Mouse (Mus musculus) embryonic stem cell, embryonic (primary cell): ENCODE measurements around the gene Ptpn5.

ENCODE experiments used
- CTCF ChIA-PET, 4 experiments: fragments of 300-600 bp in 2 of 4; fragments of 350-600 bp in 2 of 4; sonication (Branson Sonifier 250); formaldehyde crosslinking; loops; one replicate each; lab custom pipeline; 2022; ENCODE audit warnings: inconsistent platforms in 2 of 4; lab: Charles Lee
- POLR2A ChIA-PET, 4 experiments: fragments of 300-600 bp in 2 of 4; fragments of 350-600 bp in 2 of 4; sonication (Branson Sonifier 250); formaldehyde crosslinking; loops; one replicate each; lab custom pipeline; 2022; ENCODE audit warnings: antibody characterized with exemption in 4 of 4, inconsistent platforms in 1 of 4; lab: Charles Lee

Gene Ptpn5

GRCm38 (mm10) chr7:47131258-47131657, 2.2 kb downstream of the Ptpn5 start:
- POLR2A ChIA-PET: interaction anchor here in 2 of 4 experiments (0.8 to 1.7 kb wide), 4 partner anchors 9 to 124 kb away, joined by 3 to 5 read pairs (median 4); partner anchors contain the start of gene Spty2d1 (in 1 of the 2)
- CTCF ChIA-PET: interaction anchor here (0.7 to 2.5 kb wide), 6 partner anchors 15 to 1032 kb away, joined by 3 to 8 read pairs (median 4); no protein-coding TSS in a partner anchor

GRCm38 (mm10) chr7:47122026-47122425, 11.5 kb downstream of the Ptpn5 start:
- ChIA-PET CTCF (no interaction called here), POLR2A (interaction anchor here in 1 of 4 experiments (0.6 to 2.3 kb wide), 2 partner anchors 10 to 122 kb away, joined by 3 to 5 read pairs; no protein-coding TSS in a partner anchor)

DNA sequence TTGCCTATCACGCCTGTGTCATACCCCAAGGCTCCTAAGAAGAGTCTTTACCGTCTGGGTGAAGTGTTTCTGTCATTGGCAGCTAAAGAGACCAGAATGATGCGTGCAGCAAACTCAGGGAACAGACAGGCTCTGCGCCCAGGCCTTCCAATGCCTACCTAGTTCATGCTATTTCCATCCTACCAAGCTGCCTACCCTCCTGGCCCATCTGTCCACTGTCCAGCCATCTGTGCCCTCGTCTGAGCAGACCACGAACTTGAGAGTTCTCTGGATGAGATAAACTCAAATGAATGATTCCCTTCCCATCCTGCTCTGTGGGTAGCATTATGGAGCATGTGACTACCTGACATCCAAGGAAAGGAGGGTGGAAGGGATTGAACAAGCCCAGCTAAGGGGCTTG, 16.8 kb downstream of the Ptpn5 start:
- CTCF ChIA-PET: interaction anchor here in 1 of 4 experiments (0.6 kb wide), 1 partner anchor 88 kb away, joined by 3 read pairs; no protein-coding TSS in a partner anchor
- POLR2A ChIA-PET: no interaction called here

DNA sequence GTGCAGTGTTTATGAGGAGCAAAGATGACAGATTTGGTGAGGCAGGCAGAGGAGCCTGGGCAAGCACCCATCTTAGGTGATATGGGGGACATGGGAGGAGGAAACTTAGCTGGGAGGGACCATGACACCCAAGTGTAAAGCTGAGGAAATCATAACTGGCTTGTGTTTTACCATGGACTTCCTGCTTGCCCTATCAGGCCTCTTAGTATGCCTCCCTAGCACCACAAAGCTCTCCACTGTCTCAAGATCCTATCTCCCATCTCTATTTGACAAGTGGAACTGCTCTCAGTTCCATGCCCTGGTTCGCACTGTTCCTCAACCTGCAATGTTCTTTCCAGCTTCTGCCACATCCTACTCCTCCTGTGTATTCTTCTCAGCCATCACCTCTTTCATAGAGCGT, 18.0 kb downstream of the Ptpn5 start:
- POLR2A ChIA-PET: no interaction called here
- CTCF ChIA-PET: interaction anchor here in 1 of 4 experiments (1.2 kb wide), 1 partner anchor 38 kb away, joined by 3 read pairs; no protein-coding TSS in a partner anchor

GRCm38 (mm10) chr7:47113383-47113782, 20.1 kb downstream of the Ptpn5 start:
- ChIA-PET POLR2A (no interaction called here), CTCF (no interaction called here)

DNA sequence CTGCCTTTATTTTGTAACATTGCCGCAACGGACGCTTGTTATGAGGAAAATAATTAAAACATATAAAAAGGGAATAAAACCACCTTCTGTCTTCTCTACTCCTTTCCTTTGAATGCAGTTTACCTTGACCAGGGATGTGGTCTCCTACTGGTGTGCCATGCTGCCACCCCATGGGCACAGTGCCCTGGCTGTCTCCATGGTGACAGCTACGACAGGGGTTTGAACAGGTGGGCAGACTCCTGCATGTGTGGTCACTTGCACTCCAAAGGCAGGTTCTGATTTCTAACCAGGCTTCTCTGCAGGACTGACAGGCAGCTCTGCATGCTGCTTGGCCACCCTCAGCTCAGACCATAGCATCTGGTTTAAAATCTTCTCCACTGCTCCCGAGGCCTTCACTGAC, 21.4 kb downstream of the Ptpn5 start:
- CTCF ChIA-PET: no interaction called here
- POLR2A ChIA-PET: no interaction called here

DNA sequence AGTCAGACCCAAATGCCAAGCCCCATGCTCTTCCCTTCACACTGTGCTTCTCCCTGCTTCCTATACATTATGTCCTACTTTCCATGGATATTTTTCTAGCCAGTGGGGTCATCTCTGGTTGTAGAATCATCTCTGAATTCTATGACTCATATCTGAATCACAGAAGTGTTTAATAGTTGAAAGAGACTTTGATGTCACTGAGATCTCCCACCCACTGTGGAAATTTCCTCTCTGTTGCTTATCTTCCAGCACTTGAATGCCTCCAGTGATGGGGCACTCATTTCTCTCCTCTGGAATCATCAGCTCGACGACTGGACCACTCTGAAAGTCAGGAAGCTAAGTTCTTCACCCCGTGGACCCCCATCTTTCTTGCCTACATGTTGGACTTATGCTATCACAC, 22.4 kb downstream of the Ptpn5 start:
- ChIA-PET CTCF (no interaction called here), POLR2A (no interaction called here)

- CTCF ChIA-PET: no interaction called here
- POLR2A ChIA-PET: no interaction called here
Measured at GRCm38 (mm10) chr7:47110511-47110910, 23.0 kb downstream of the Ptpn5 start.

DNA sequence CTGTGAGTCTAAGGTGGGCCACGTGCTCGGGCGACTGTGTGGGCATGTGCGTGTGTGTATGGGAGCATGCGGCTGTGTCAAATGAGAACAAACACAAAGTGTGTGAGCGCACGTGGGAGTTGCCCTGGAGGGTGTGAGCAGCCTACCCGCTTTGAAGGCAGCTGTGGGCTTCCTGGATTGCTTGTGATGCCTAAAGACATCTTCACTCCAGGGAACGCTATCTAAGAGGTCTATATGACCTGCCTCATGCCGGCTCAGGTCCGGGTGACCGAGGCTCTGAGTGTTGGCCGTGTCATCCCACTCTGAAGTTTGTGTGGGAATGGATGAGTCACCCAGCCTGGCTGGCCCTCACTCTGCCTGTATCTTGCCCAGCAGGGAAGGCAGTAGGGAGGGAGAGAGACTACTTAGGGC, 24.7 kb downstream of the Ptpn5 start:
- ChIA-PET CTCF (no interaction called here), POLR2A (interaction anchor here in 1 of 4 experiments (0.7 kb wide), 1 partner anchor 58 kb away, joined by 3 read pairs; no protein-coding TSS in a partner anchor)

DNA sequence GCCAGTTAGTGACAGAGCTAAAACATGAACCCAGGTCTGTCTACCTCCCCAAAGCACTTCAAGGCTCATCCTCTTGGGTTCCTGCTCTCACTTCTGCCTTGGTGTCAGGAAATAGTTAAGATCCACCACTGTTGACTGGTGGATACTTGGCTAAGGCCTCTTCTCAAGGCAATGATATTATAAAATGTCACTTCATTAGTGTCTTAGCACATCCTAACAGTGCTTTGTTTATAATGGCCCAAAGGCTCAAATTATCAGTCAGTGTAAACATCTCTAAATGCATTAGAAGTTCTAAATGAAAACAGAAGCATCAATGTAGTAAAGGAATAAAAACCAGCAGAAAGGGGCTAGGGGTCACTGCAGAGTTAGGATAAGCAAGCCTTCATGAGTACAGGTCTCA, 26.5 kb downstream of the Ptpn5 start:
- ChIA-PET POLR2A (no interaction called here), CTCF (no interaction called here)

- POLR2A ChIA-PET: interaction anchor here in 1 of 4 experiments (1.1 kb wide), 1 partner anchor 10 kb away, joined by 3 read pairs; no protein-coding TSS in a partner anchor
- CTCF ChIA-PET: interaction anchor here in 2 of 4 experiments (0.6 to 1.0 kb wide), 3 partner anchors 13 to 39 kb away, joined by 3 to 4 read pairs (median 3); no protein-coding TSS in a partner anchor
Measured at GRCm38 (mm10) chr7:47103671-47104414, 29.6 kb downstream of the Ptpn5 start.

DNA sequence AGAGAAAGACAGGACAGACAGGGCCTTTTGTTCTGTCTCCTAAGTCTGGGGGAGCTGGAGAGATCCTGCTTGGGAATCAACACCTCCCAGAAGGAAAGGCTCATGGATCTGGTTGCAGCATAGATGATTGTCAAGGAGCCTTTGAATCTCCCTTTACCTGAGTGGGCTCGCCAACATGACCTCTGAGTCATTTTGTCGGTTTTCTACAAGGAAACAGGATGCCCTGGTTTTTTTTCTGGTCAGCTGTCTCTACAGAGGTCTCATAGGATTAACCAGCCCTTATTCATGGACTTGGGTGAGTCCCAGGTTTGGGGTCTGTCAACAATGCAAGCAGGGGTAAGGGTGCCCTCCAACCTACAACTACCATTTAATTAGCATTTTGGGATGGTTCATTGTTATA, 30.5 kb downstream of the Ptpn5 start:
- ChIA-PET POLR2A (no interaction called here), CTCF (interaction anchor here in 1 of 4 experiments (0.6 kb wide), 1 partner anchor 1114 kb away, joined by 3 read pairs; no protein-coding TSS in a partner anchor)

GRCm38 (mm10) chr7:47100615-47101014, 32.9 kb downstream of the Ptpn5 start:
- ChIA-PET CTCF (no interaction called here), POLR2A (interaction anchor here in 1 of 4 experiments (0.6 kb wide), 1 partner anchor 23 kb away, joined by 3 read pairs; no protein-coding TSS in a partner anchor)

- POLR2A ChIA-PET: no interaction called here
- CTCF ChIA-PET: no interaction called here
Measured at GRCm38 (mm10) chr7:47099306-47099705, 34.2 kb downstream of the Ptpn5 start.

DNA sequence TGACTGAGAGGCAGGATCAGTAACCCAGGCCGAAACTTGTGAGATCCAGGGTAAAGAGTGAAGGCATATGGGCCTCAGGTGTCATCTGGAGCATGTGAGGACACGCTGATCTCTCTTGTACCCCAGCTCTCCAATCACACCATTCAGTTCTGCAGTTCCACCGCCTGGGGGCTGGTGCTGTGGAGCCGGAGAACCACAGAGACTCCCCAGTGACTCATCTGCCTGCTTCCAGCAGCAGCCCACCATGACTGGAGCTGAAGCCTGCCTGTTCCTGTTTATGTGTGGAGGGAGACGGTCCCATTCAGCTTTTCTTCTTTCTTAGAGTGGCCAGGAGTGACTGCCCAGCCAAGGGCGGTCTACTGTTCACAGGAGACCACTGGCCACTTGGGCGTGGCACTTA, 35.4 kb downstream of the Ptpn5 start:
- POLR2A ChIA-PET: no interaction called here
- CTCF ChIA-PET: interaction anchor here in 1 of 4 experiments (0.7 kb wide), 1 partner anchor 57 kb away, joined by 5 read pairs; no protein-coding TSS in a partner anchor

GRCm38 (mm10) chr7:47094969-47095368, 38.5 kb downstream of the Ptpn5 start:
- POLR2A ChIA-PET: interaction anchor here in 1 of 4 experiments (0.6 kb wide), 1 partner anchor 138 kb away, joined by 3 read pairs; no protein-coding TSS in a partner anchor
- CTCF ChIA-PET: interaction anchor here in 1 of 4 experiments (1.8 kb wide), 1 partner anchor 17 kb away, joined by 10 read pairs; no protein-coding TSS in a partner anchor

GRCm38 (mm10) chr7:47093935-47094334, 39.5 kb downstream of the Ptpn5 start:
- ChIA-PET POLR2A (no interaction called here), CTCF (interaction anchor here in 2 of 4 experiments (0.9 to 1.1 kb wide), 2 partner anchors 16 to 17 kb away, joined by 3 to 6 read pairs; no protein-coding TSS in a partner anchor)

- ChIA-PET POLR2A (no interaction called here), CTCF (no interaction called here)
Measured at GRCm38 (mm10) chr7:47085075-47085474, 48.4 kb downstream of the Ptpn5 start.

- ChIA-PET CTCF (no interaction called here), POLR2A (no interaction called here)
Measured at GRCm38 (mm10) chr7:47081277-47081676, 52.2 kb downstream of the Ptpn5 start.

DNA sequence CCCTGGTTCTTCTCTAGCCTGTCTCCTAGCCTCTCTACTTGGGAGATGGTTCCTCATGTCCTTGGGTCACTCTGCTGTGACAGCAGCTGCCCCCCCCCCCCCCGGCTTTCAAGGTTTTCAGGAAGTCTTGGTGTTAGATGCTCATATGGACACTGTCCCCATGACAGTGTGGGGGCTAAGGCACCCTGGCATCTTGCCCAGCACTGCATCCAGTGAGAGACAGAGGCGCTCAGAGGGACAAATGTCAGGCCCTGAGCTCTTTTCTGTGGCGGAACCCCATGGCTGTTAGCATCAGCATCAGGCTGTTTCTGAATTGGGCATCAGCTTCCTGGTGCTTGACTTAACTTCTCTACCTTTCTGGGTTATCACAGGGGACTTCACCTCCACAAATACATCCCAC, 52.6 kb downstream of the Ptpn5 start:
- ChIA-PET POLR2A (no interaction called here), CTCF (no interaction called here)
